11 mouse cellular contexts compared by ENCODE assay signal in the genomic region with DNA sequence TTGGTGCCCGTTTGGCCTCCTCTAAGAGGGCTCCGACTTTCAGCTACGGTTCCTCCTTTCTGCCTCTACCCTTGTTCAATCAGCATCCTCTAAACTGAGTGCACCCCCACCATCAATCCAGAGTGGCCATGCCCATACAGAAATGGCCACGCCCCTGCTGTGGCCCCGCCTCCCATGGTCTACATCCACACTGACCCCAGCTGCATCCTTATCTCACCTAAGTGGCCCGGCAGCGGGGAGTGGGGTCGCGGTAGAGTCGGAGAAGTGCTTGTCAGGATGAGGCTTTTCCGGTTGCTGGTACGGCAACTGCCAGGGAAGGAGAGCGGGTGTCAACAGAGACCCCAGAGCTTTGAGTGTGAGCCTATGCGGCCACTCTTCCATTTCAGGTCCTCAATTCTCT. TPM values are rescaled to one million over a fixed set of nuclear protein-coding genes. Genes with fewer than 3 reads are reported as not detected.
DNase-seq lines count a peak whose midpoint lies in the region; ATAC-seq and TF ChIP-seq lines count a peak whose summit lies in the region.
"Had no signal": no experiment of that assay in that cellular context is flagged by ENCODE, and none has a peak within 500 bp of the region (broad histone marks: within the 10 kb centered on the region; RNA-seq: fewer than 3 reads in every experiment).

No protein-coding gene starts in this region.

- H3K36me3 ChIP-seq in hindbrain, embryonic 11.5 days (ENCODE audit: control insufficient read depth, insufficient read depth, low read length): no peaks in the 10 kb centered on the region
- no peaks in the 10 kb centered on the region; the same call in 1 of the 2 replicates for H3K36me3 ChIP-seq in midbrain, embryonic 15.5 days (replicated peaks)
- H3K36me3 ChIP-seq: heart, embryonic 12.5 days had no signal

- H3K4me2 ChIP-seq in hindbrain, embryonic 11.5 days (replicated peaks; ENCODE audit: low read depth, low read length): peak overlapping the region; percentile 90
- peak overlapping the region; percentile 85 for H3K4me2 ChIP-seq in midbrain, embryonic 15.5 days
- H3K4me2 ChIP-seq: heart, embryonic 12.5 days had no signal

- H3K4me3 ChIP-seq in hindbrain, embryonic 11.5 days (ENCODE audit: low read depth, low read length): peak overlapping the region; percentile 63
- H3K4me3 ChIP-seq in midbrain, embryonic 15.5 days: peak overlapping the region; percentile 76
- H3K4me3 ChIP-seq in lung, adult 2 months (replicated peaks; ENCODE audit: extremely low read depth, low read depth, low read length): no peak overlapping the region
- H3K4me3 ChIP-seq: heart, embryonic 12.5 days had no signal

- no peak overlapping the region; the same call in none of the 2 replicates for H3K9ac ChIP-seq in hindbrain, embryonic 11.5 days (ENCODE audit: low read depth, low read length)
- peak overlapping the region; percentile 100 for H3K9ac ChIP-seq in midbrain, embryonic 15.5 days
- H3K9ac ChIP-seq: heart, embryonic 12.5 days had no signal

- H3K27me3 ChIP-seq in hindbrain, embryonic 11.5 days (ENCODE audit: control insufficient read depth, insufficient read depth, low read length): peaks cover 37% of the 10 kb centered on the region
- H3K27me3 ChIP-seq in midbrain, embryonic 15.5 days (replicated peaks): no peaks in the 10 kb centered on the region

- DNase-seq in brain, embryonic 14.5 days (ENCODE audit: low read depth): peak; percentile 38
- peak; percentile 78 for DNase-seq in cerebellum, adult 9-11 months
- peak; percentile 50 for DNase-seq in hindbrain, embryonic 11.5 days (ENCODE audit: low spot score)
- DNase-seq in spleen, postnatal 14 days (ENCODE audit: low spot score in 2 of 2): no peak
- no peak for DNase-seq in natural killer cell, adult 2 months (ENCODE audit: low spot score in 2 of 2)
- DNase-seq in lung, adult 2 months: no peak
- DNase-seq in urinary bladder, postnatal 10 days (ENCODE audit: low spot score): no peak

- no peak for TF ChIP-seq CTCF in brain, embryonic 14.5 days (IDR thresholded peaks at IDR 0.05; ENCODE audit: borderline replicate concordance, extremely low read depth, insufficient read depth, insufficient read length)
- no peak for TF ChIP-seq CTCF in lung, adult 2 months (IDR thresholded peaks at IDR 0.05; ENCODE audit: insufficient read depth, low read length)

- TF ChIP-seq POLR2A in brain, embryonic 14.5 days (IDR thresholded peaks at IDR 0.05; ENCODE audit: borderline replicate concordance, extremely low read depth, insufficient read depth, insufficient read length, poor library complexity, severe bottlenecking): no peak
- no peak for TF ChIP-seq POLR2A in lung, adult 2 months (IDR thresholded peaks at IDR 0.05; ENCODE audit: borderline replicate concordance, extremely low read depth, low read depth, low read length)

- 4% methylated on average over 14 of the region's 14 CpGs for WGBS in hindbrain, embryonic 11.5 days
- WGBS in midbrain, embryonic 15.5 days: 6% methylated on average over 14 of the region's 14 CpGs
- WGBS in lung, adult 2 months: 5% methylated on average over 14 of the region's 14 CpGs

- H3K27ac ChIP-seq in hindbrain, embryonic 11.5 days (ENCODE audit: low read depth, low read length): 0 out of 2 replicates have a peak overlapping the region, but pooled peaks have one; percentile 20
- H3K27ac ChIP-seq in midbrain, embryonic 15.5 days: peak overlapping the region; percentile 96
- H3K27ac ChIP-seq: macrophage had no signal

- peak; percentile 7 for ATAC-seq in hindbrain, embryonic 11.5 days (ENCODE audit: low FRiP score)
- peak; percentile 16 for ATAC-seq in midbrain, embryonic 15.5 days (replicated peaks)

- H3K9me3 ChIP-seq in hindbrain, embryonic 11.5 days (ENCODE audit: control insufficient read depth, low read length): no peaks in the 10 kb centered on the region
- H3K9me3 ChIP-seq in midbrain, embryonic 15.5 days: no peaks in the 10 kb centered on the region
- H3K9me3 ChIP-seq: heart, embryonic 12.5 days had no signal

- peaks cover 14% of the 10 kb centered on the region for H3K4me1 ChIP-seq in hindbrain, embryonic 11.5 days (replicated peaks; ENCODE audit: control insufficient read depth, insufficient read depth, low read length)
- peaks cover 29% of the 10 kb centered on the region for H3K4me1 ChIP-seq in midbrain, embryonic 15.5 days
- H3K4me1 ChIP-seq in lung, adult 2 months (ENCODE audit: control insufficient read depth, insufficient read depth, low read length): no peaks in the 10 kb centered on the region

RNA-seq across cellular contexts. Expression of gene Mast1, which starts 1.7 kb away (rescaled TPM):
- 133 and 166 TPM in 2 replicates for polyA plus RNA-seq in brain, embryonic 14.5 days (2012; rRNA removed)
- polyA plus RNA-seq in hindbrain, embryonic 11.5 days (2014; fragmentation: Nextera tagmentation; extraction: Ambion mirVana): 10.2 and 11.4 TPM in 2 replicates
- polyA plus RNA-seq in midbrain, embryonic 15.5 days (2015; fragmentation: Nextera tagmentation; extraction: Ambion mirVana): 76.2 and 84.8 TPM in 2 replicates
- 0.34 and 0.41 TPM in 2 replicates for polyA plus RNA-seq in lung, adult 2 months (2012; rRNA removed)

RNA-seq across cellular contexts. Expression of gene Rtbdn, which starts 11.3 kb away (rescaled TPM):
- 7.2 and 7.6 TPM in 2 replicates for polyA plus RNA-seq in brain, embryonic 14.5 days (2012; rRNA removed)
- 0.14 TPM in 1 of 2 replicates, not detected in the other for polyA plus RNA-seq in hindbrain, embryonic 11.5 days (2014; fragmentation: Nextera tagmentation; extraction: Ambion mirVana)
- 2.8 and 3.4 TPM in 2 replicates for polyA plus RNA-seq in midbrain, embryonic 15.5 days (2015; fragmentation: Nextera tagmentation; extraction: Ambion mirVana)
- not detected in 2 replicates for polyA plus RNA-seq in lung, adult 2 months (2012; rRNA removed)
- polyA plus RNA-seq: macrophage had no signal

RNA-seq across cellular contexts. Expression of gene Dnase2a, which starts 27.1 kb away (rescaled TPM):
- 5.1 and 6.8 TPM in 2 replicates for polyA plus RNA-seq in brain, embryonic 14.5 days (2012; rRNA removed)
- polyA plus RNA-seq in hindbrain, embryonic 11.5 days (2014; fragmentation: Nextera tagmentation; extraction: Ambion mirVana): 5.8 and 6.4 TPM in 2 replicates
- 7.1 and 7.6 TPM in 2 replicates for polyA plus RNA-seq in midbrain, embryonic 15.5 days (2015; fragmentation: Nextera tagmentation; extraction: Ambion mirVana)
- polyA plus RNA-seq in lung, adult 2 months (2012; rRNA removed): 19.6 and 26.7 TPM in 2 replicates

RNA-seq across cellular contexts. Expression of gene Gm49661, which starts 33.7 kb away (rescaled TPM):
- not detected in 2 replicates for polyA plus RNA-seq in brain, embryonic 14.5 days (2012; rRNA removed)
- polyA plus RNA-seq in hindbrain, embryonic 11.5 days (2014; fragmentation: Nextera tagmentation; extraction: Ambion mirVana): not detected in 2 replicates
- not detected in 2 replicates for polyA plus RNA-seq in midbrain, embryonic 15.5 days (2015; fragmentation: Nextera tagmentation; extraction: Ambion mirVana)
- not detected in 2 replicates for polyA plus RNA-seq in lung, adult 2 months (2012; rRNA removed)
- polyA plus RNA-seq: heart, embryonic 12.5 days; macrophage; stomach, embryonic 16.5 days had no signal

RNA-seq across cellular contexts. Expression of gene Klf1, which starts 33.8 kb away (rescaled TPM):
- polyA plus RNA-seq in brain, embryonic 14.5 days (2012; rRNA removed): 0.66 and 0.77 TPM in 2 replicates
- polyA plus RNA-seq in hindbrain, embryonic 11.5 days (2014; fragmentation: Nextera tagmentation; extraction: Ambion mirVana): 12.0 and 14.8 TPM in 2 replicates
- 0.65 and 0.79 TPM in 2 replicates for polyA plus RNA-seq in midbrain, embryonic 15.5 days (2015; fragmentation: Nextera tagmentation; extraction: Ambion mirVana)
- 0.14 and 0.23 TPM in 2 replicates for polyA plus RNA-seq in lung, adult 2 months (2012; rRNA removed)

Comparison
In these comparisons a context has a peak if more than half of its experiments do, and no peak if none do; other contexts are left out.
1. DNase-seq: peak in brain, embryonic 14.5 days (single experiment), cerebellum, adult 9-11 months (single experiment) and hindbrain, embryonic 11.5 days (single experiment); none in spleen, postnatal 14 days (0 of 2), natural killer cell, adult 2 months (0 of 2), lung, adult 2 months (single experiment) and urinary bladder, postnatal 10 days (single experiment).